Mouse (Mus musculus) limb, embryonic 14.5 days (tissue): ENCODE results near the gene Stim2. TPM values are rescaled to one million over a fixed set of nuclear protein-coding genes. Genes with fewer than 3 reads are reported as not detected.

Experiments used
- ATAC-seq: fragments of 200-750 bp; cut with Nextera tagmentation; 2 replicates; pipeline ENCODE4 v1.8.0; 2017; ENCODE audit warnings: low read depth, moderate number of reproducible peaks, moderate TSS enrichment; ENCODE audit not compliant: low FRiP score
- DNase-seq: peaks from one replicate; pipeline ENCODE4 v3.0.0-alpha.2; 2015; ENCODE audit warnings: low spot score
- H3K27ac ChIP-seq: fragments of 300-500 bp; sonication (generic); replicated peaks from 2 replicates; pipeline ENCODE4 v1.5.1; 2014; ENCODE audit warnings: low read depth, mild to moderate bottlenecking, low read length, moderate library complexity, mixed read lengths
- H3K27me3 ChIP-seq: fragments of 300-500 bp; sonication (generic); 2 replicates; pipeline ENCODE4 v1.6.1; 2014; ENCODE audit warnings: low read length, mixed read lengths; ENCODE audit not compliant: control insufficient read depth, insufficient read depth
- H3K36me3 ChIP-seq: fragments of 300-500 bp; sonication (generic); 2 replicates; pipeline ENCODE4 v1.6.1; 2014; ENCODE audit warnings: mild to moderate bottlenecking, low read length, moderate library complexity, mixed read lengths; ENCODE audit not compliant: control insufficient read depth, insufficient read depth
- H3K4me1 ChIP-seq: fragments of 300-500 bp; sonication (generic); 2 replicates; pipeline ENCODE4 v1.6.1; 2014; ENCODE audit warnings: antibody characterized with exemption, low read length, mixed read lengths; ENCODE audit not compliant: control insufficient read depth, insufficient read depth
- H3K4me2 ChIP-seq: fragments of 300-500 bp; sonication (generic); replicated peaks from 2 replicates; pipeline ENCODE4 v1.6.1; 2014; ENCODE audit warnings: low read depth, mild to moderate bottlenecking, low read length, moderate library complexity; ENCODE audit not compliant: severe bottlenecking
- H3K4me3 ChIP-seq: fragments of 300-500 bp; sonication (generic); replicated peaks from 2 replicates; pipeline ENCODE4 v1.5.1; 2014; ENCODE audit warnings: low read length
- H3K9ac ChIP-seq: fragments of 300-500 bp; sonication (generic); 2 replicates; pipeline ENCODE4 v1.6.1; 2014; ENCODE audit warnings: mild to moderate bottlenecking, low read depth, low read length, moderate library complexity; ENCODE audit not compliant: severe bottlenecking
- H3K9me3 ChIP-seq: fragments of 300-500 bp; sonication (generic); 2 replicates; pipeline ENCODE4 v1.6.1; 2016; ENCODE audit warnings: low read length; ENCODE audit not compliant: control insufficient read depth
- POLR2A ChIP-seq: fragments of 200-500 bp; IDR thresholded peaks from 2 replicates; pipeline ENCODE4 v1.8.0; 2012; ENCODE audit warnings: inconsistent platforms, mild to moderate bottlenecking, moderate library complexity, borderline replicate concordance; ENCODE audit not compliant: insufficient read depth, insufficient read length; ENCODE audit errors: extremely low read depth
- WGBS: fragments of 180-500 bp; shearing (Covaris S2); extraction: QIAGEN DNeasy Blood & Tissue Kit; methylation state at CpG from one replicate; pipeline ENCODE4 v1.1.7; 2014; 5-methylcytosine and 5-hydroxymethylcytosine counted together
- polyA plus RNA-seq, 2 experiments: library from polyadenylated mRNA; depleted of rRNA in 1 of 2; stranded (reverse) in 1 of 2; unstranded in 1 of 2; fragments of >200 nt; fragmentation: Nextera tagmentation in 1 of 2; extraction: Ambion mirVana in 1 of 2; gene quantifications; 2 replicates each; pipeline versions ENCODE4 v1.2.1 to v1.2.3; 2012 to 2014

The Stim2 gene
- polyA plus RNA-seq, 2 experiments = 13.6 to 27.4 TPM

GRCm38 (mm10) chr5:53994576-53994975 lies 3.7 kb upstream of the Stim2 start:
- no peak for TF ChIP-seq POLR2A
- WGBS = 74% methylated on average over 4 of the region's 4 CpGs
- Histone ChIP-seq H3K4me3 (no peak overlapping the region), H3K4me1 (peaks cover 6% of the 10 kb centered on the region; the same call in 1 of the 2 replicates), H3K9ac (no peak overlapping the region), H3K36me3 (no peaks in the 10 kb centered on the region), H3K27me3 (no peaks in the 10 kb centered on the region), H3K9me3 (no peaks in the 10 kb centered on the region), H3K27ac (no peak overlapping the region), H3K4me2 (peak overlapping the region; percentile 84; the same call in 1 of the 2 replicates)
- ATAC-seq (no peak), DNase-seq (no peak)

- no peaks in the 10 kb centered on the region for H3K27me3 ChIP-seq
- H3K27ac ChIP-seq = no peak overlapping the region
- peaks cover 14% of the 10 kb centered on the region for H3K4me1 ChIP-seq
- peak overlapping the region; percentile 84 for H3K4me2 ChIP-seq
- peak overlapping the region; percentile 48 for H3K4me3 ChIP-seq
- no peak for TF ChIP-seq POLR2A
- H3K9ac ChIP-seq = peak overlapping the region; percentile 40; the same call in 1 of the 2 replicates
- ATAC-seq (peak; percentile 14; the same call in 1 of the 2 replicates), DNase-seq (peak; percentile 70)
- H3K36me3 ChIP-seq = no peaks in the 10 kb centered on the region
- no peaks in the 10 kb centered on the region for H3K9me3 ChIP-seq
- under 1% methylated on average over 33 of the region's 34 CpGs for WGBS
Observed at GRCm38 (mm10) chr5:53995316-53995715, 3.0 kb upstream of the Stim2 start.

- Histone ChIP-seq H3K4me3 (no peak overlapping the region), H3K27me3 (no peaks in the 10 kb centered on the region), H3K27ac (no peak overlapping the region), H3K36me3 (no peaks in the 10 kb centered on the region), H3K4me1 (peaks cover 21% of the 10 kb centered on the region), H3K9ac (no peak overlapping the region), H3K4me2 (no peak overlapping the region), H3K9me3 (no peaks in the 10 kb centered on the region)
- ATAC-seq (no peak), DNase-seq (no peak)
- 92% methylated on average over 6 of the region's 6 CpGs for WGBS
- TF ChIP-seq POLR2A = no peak
Observed at GRCm38 (mm10) chr5:53996822-53997221, 1.5 kb upstream of the Stim2 start.

DNA sequence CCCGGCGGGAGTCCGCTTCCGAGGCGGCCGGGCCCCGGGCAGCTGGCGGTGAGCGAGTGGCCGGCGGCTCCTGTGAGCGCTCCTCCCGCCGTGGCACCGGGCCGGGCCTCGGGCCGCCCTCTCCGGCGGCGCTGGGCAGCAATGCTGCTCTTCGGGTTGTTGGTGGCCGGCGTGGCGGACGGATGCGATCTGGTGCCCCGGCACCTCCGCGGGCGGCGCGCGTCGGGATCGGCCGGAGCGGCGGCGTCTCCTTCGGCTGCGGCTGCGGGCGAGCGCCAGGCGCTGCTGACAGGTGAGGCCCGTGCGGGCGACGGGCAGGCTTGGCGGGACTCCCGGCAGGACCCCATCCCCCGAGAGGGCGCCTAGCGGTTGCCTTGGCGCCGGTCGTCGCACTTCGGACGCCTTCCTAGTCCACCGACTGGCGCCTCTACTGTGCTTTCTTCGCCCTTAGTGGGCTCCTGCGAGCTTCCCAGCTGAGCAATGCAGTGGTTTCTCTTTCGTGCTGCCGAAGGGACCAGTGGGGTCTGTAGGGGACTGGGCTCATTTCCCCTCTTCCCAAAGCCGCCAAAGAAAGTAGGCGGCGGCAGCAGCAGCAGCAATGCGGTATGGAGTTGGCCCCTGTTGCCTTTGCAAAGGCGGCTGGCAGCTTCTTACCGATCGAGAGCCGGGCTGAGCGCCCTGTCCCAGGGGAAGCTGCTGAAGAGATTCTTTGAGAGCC lies 603 bp downstream of the Stim2 start:
- under 1% methylated on average over 64 of the region's 76 CpGs for WGBS
- peaks cover 21% of the 10 kb centered on the region for H3K4me1 ChIP-seq
- H3K4me3 ChIP-seq = peak overlapping the region; percentile 90
- ATAC-seq (peak; percentile 21), DNase-seq (peak; percentile 55)
- H3K4me2 ChIP-seq = peak overlapping the region; percentile 92
- TF ChIP-seq POLR2A = no peak
- H3K27me3 ChIP-seq = no peaks in the 10 kb centered on the region
- peak overlapping the region; percentile 86 for H3K9ac ChIP-seq
- peak overlapping the region; percentile 82 for H3K27ac ChIP-seq
- no peaks in the 10 kb centered on the region for H3K9me3 ChIP-seq
- H3K36me3 ChIP-seq = no peaks in the 10 kb centered on the region

GRCm38 (mm10) chr5:53999461-53999770 lies 1.1 kb downstream of the Stim2 start:
- Histone ChIP-seq H3K4me1 (peaks cover 21% of the 10 kb centered on the region), H3K27ac (peak overlapping the region; percentile 82), H3K9me3 (no peaks in the 10 kb centered on the region), H3K27me3 (no peaks in the 10 kb centered on the region), H3K4me3 (peak overlapping the region; percentile 90), H3K36me3 (no peaks in the 10 kb centered on the region), H3K9ac (peak overlapping the region; percentile 86), H3K4me2 (peak overlapping the region; percentile 92)
- WGBS = 1% methylated on average over 6 of the region's 6 CpGs
- no peak for TF ChIP-seq POLR2A
- DNase-seq (no peak), ATAC-seq (no peak)
